Mouse (Mus musculus) cerebellum, adult 2 months (tissue): ENCODE data around the gene Prex1.

ENCODE experiments used
- CTCF ChIP-seq: fragments of 200-500 bp; IDR thresholded peaks from 2 replicates; pipeline ENCODE4 v1.5.1; 2011; ENCODE audit warnings: low read depth, mild to moderate bottlenecking, control low read depth, low read length, moderate library complexity, borderline replicate concordance; ENCODE audit not compliant: insufficient read depth
- POLR2A ChIP-seq: fragments of 200-500 bp; IDR thresholded peaks from 2 replicates; pipeline ENCODE4 v1.6.1; 2011; ENCODE audit warnings: low read length, control low read depth, borderline replicate concordance; ENCODE audit not compliant: insufficient read depth

DNA sequence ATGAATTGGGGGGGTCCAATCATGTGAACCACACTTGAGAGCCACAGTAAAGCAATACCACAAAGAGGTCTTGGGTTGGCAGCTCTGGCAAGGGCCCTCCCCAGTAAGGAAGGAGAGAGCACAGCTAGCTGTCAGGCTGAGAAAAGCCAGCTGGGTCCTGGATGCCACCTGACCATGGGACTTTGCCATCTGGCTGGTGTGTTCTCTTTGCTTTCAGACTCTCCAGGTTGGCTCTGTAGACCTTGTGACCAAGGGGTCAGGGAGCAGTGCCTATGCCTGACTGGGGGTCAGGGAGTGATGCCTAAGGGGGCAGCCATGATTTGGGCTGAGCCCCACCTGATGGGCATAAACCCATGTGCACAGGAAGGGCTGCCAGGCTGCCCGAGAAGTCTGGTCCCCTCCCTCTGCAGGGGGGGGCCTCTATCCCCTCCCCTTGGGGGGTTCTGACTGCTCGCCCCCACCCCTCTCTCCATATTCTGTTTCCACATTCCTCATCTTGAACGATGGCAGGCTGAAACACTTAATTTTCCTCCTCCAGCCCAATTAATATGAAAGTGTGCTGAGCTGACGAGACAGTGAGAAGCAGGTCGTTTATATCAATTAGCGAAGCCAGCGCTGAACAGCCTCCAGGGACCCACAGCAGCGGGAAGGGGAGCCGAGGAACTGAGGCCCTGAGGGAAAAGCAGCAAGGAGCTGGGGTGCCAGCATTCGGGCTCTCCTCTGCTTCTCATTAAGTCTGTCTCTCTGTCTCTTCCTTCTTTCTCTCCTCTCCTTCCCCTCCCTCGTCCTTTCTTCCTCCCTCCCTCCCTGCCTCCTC lies 172.3 kb downstream of the Prex1 start:
- TF ChIP-seq CTCF (no peak), POLR2A (no peak)
